Mouse (Mus musculus) MEL (cell line): ENCODE results near the gene Sema3b. TPM values are rescaled to one million over a fixed set of nuclear protein-coding genes. Genes with fewer than 3 reads are reported as not detected.
A peak's percentile ranks its signal among the peaks of the same experiment; 100 is the strongest.

Experiments
- DNase-seq: peaks from one replicate; pipeline ENCODE4 v3.0.0; 2011; ENCODE audit warnings: low read depth, low spot score
- H3K27ac ChIP-seq: 2 replicates; pipeline ENCODE4 v1.5.1; 2012; ENCODE audit warnings: low read depth, mild to moderate bottlenecking, control low read depth, low read length, moderate library complexity; ENCODE audit not compliant: control insufficient read depth
- H3K27me3 ChIP-seq, 2 experiments: fragments of 150-350 bp in 1 of 2; sonication (generic) in 1 of 2; 2 replicates each; pipeline ENCODE4 v1.6.1; 2012; ENCODE audit warnings: low read length in 2 of 2, mild to moderate bottlenecking in 2 of 2, improper control_type of control experiment in 1 of 2, moderate library complexity in 1 of 2; ENCODE audit not compliant: insufficient read depth in 2 of 2, control insufficient read depth in 1 of 2
- H3K36me3 ChIP-seq, 2 experiments: 2 replicates each; pipeline ENCODE4 v1.6.1; 2012 to 2014; ENCODE audit warnings: low read length in 2 of 2, improper control_type of control experiment in 1 of 2, inconsistent platforms in 1 of 2, mild to moderate bottlenecking in 1 of 2; ENCODE audit not compliant: insufficient read depth in 2 of 2, control insufficient read depth in 1 of 2
- H3K4me1 ChIP-seq, 2 experiments: fragments of 150-350 bp in 1 of 2; sonication (generic) in 1 of 2; 2 replicates each; pipeline ENCODE4 v1.6.1; 2012; ENCODE audit warnings: low read length in 2 of 2, improper control_type of control experiment in 1 of 2, mild to moderate bottlenecking in 1 of 2; ENCODE audit not compliant: insufficient read depth in 2 of 2, control insufficient read depth in 1 of 2
- H3K4me3 ChIP-seq, 2 experiments: fragments of 150-350 bp in 1 of 2; sonication (generic) in 1 of 2; 2 replicates each; pipeline ENCODE4 v1.5.1; 2012; ENCODE audit warnings: low read depth in 2 of 2, low read length in 2 of 2, mild to moderate bottlenecking in 2 of 2, moderate library complexity in 2 of 2, control low read depth in 1 of 2, improper control_type of control experiment in 1 of 2; ENCODE audit not compliant: control insufficient read depth in 1 of 2, insufficient read depth in 1 of 2
- H3K79me2 ChIP-seq: 2 replicates; pipeline ENCODE4 v1.6.1; 2012; ENCODE audit warnings: mild to moderate bottlenecking, low read length, moderate library complexity; ENCODE audit not compliant: control insufficient read depth, poor library complexity, insufficient read depth
- H3K9ac ChIP-seq: 2 replicates; pipeline ENCODE4 v1.6.1; 2012; ENCODE audit warnings: low read depth, mild to moderate bottlenecking, control low read depth, low read length, moderate library complexity; ENCODE audit not compliant: control insufficient read depth, poor library complexity, severe bottlenecking
- H3K9me3 ChIP-seq: fragments of 150-350 bp; sonication (generic); replicated peaks from 2 replicates; pipeline ENCODE4 v1.6.1; 2012; ENCODE audit warnings: mild to moderate bottlenecking, low read length, improper control_type of control experiment, moderate library complexity; ENCODE audit not compliant: insufficient read depth
- BHLHE40 ChIP-seq: IDR thresholded peaks from 2 replicates; pipeline ENCODE4 v1.6.1; 2012; ENCODE audit warnings: low read depth, mild to moderate bottlenecking, inconsistent platforms, low read length, improper control_type of control experiment, borderline replicate concordance
- CHD2 ChIP-seq: IDR thresholded peaks from 2 replicates; pipeline ENCODE4 v1.6.1; 2011; ENCODE audit warnings: low read length, improper control_type of control experiment
- CTCF ChIP-seq, 3 experiments: IDR thresholded peaks in 2 of 3; conservative IDR thresholded peaks in 1 of 3; 2 replicates each; pipeline ENCODE4 v1.5.1; 2011 to 2012; ENCODE audit warnings: low read length in 3 of 3, low read depth in 2 of 3, mild to moderate bottlenecking in 2 of 3, improper control_type of control experiment in 1 of 3, inconsistent platforms in 1 of 3, mixed read lengths in 1 of 3, moderate library complexity in 1 of 3; ENCODE audit not compliant: control insufficient read depth in 1 of 3, insufficient read depth in 1 of 3, poor library complexity in 1 of 3, severe bottlenecking in 1 of 3
- ELF1 ChIP-seq: IDR thresholded peaks from 2 replicates; pipeline ENCODE4 v1.6.1; 2014; ENCODE audit warnings: low read depth, mild to moderate bottlenecking, inconsistent platforms, low read length, improper control_type of control experiment, moderate library complexity
- ETS1 ChIP-seq: IDR thresholded peaks from 2 replicates; pipeline ENCODE4 v1.6.1; 2012; ENCODE audit warnings: low read depth, mild to moderate bottlenecking, inconsistent platforms, low read length, improper control_type of control experiment, moderate library complexity
- GATA1 ChIP-seq: IDR thresholded peaks from 2 replicates; pipeline ENCODE4 v1.6.1; 2011; ENCODE audit warnings: low read depth, low read length, improper control_type of control experiment
- MAZ ChIP-seq: IDR thresholded peaks from 2 replicates; pipeline ENCODE4 v1.6.1; 2012; ENCODE audit warnings: low read depth, mild to moderate bottlenecking, inconsistent platforms, low read length, improper control_type of control experiment
- MEF2A ChIP-seq: IDR thresholded peaks from 2 replicates; pipeline ENCODE4 v1.6.1; 2014; ENCODE audit warnings: low read depth, mild to moderate bottlenecking, inconsistent platforms, low read length, improper control_type of control experiment; ENCODE audit not compliant: poor library complexity, insufficient replicate concordance, severe bottlenecking; ENCODE audit errors: extremely low read depth
- MXI1 ChIP-seq: IDR thresholded peaks from 2 replicates; pipeline ENCODE4 v1.6.1; 2011; ENCODE audit warnings: mild to moderate bottlenecking, low read depth, low read length, improper control_type of control experiment
- MYC ChIP-seq: IDR thresholded peaks from 2 replicates; pipeline ENCODE4 v1.6.1; 2011; ENCODE audit warnings: low read depth, mild to moderate bottlenecking, low read length, improper control_type of control experiment, moderate library complexity
- RCOR1 ChIP-seq: IDR thresholded peaks from 2 replicates; pipeline ENCODE4 v1.6.1; 2012; ENCODE audit warnings: low read depth, mild to moderate bottlenecking, inconsistent platforms, low read length, improper control_type of control experiment
- SIN3A ChIP-seq: IDR thresholded peaks from 2 replicates; pipeline ENCODE4 v1.6.1; 2012; ENCODE audit warnings: low read length, improper control_type of control experiment, inconsistent platforms
- TAL1 ChIP-seq: IDR thresholded peaks from 2 replicates; pipeline ENCODE4 v1.6.1; 2012; ENCODE audit warnings: mild to moderate bottlenecking, inconsistent platforms, low read length, moderate library complexity, mixed read lengths
- TBP ChIP-seq: IDR thresholded peaks from 2 replicates; pipeline ENCODE4 v1.8.0; 2011; ENCODE audit warnings: low read depth, low read length, improper control_type of control experiment
- TCF12 ChIP-seq: IDR thresholded peaks from 2 replicates; pipeline ENCODE4 v1.6.1; 2014; ENCODE audit warnings: low read depth, mild to moderate bottlenecking, inconsistent platforms, low read length, improper control_type of control experiment, moderate library complexity
- ZC3H11A ChIP-seq: IDR thresholded peaks from 2 replicates; pipeline ENCODE4 v1.6.1; 2012; ENCODE audit warnings: low read depth, mild to moderate bottlenecking, inconsistent platforms, low read length, improper control_type of control experiment
- polyA plus RNA-seq, 2 experiments: library from polyadenylated mRNA; stranded (reverse) in 1 of 2; unstranded in 1 of 2; fragments of >175 nt in 1 of 2; fragments of >200 nt in 1 of 2; gene quantifications; 2 replicates each; pipeline versions ENCODE4 v1.2.1 to v1.2.4; 2012; ENCODE audit warnings: low replicate concordance in 2 of 2, low read depth in 1 of 2; ENCODE audit not compliant: insufficient read length in 2 of 2, insufficient read depth in 1 of 2, missing spikeins in 1 of 2
- total RNA-seq: library from RNA; depleted of rRNA; stranded (reverse); fragments of 300-350 nt; gene quantifications from 2 replicates; pipeline ENCODE4 v1.2.3, GENCODE M21; 2012

Sema3b gene
- total and polyA plus RNA-seq, 3 experiments: 0.04 to 0.21 TPM; not detected in 1

GRCm38 (mm10) chr9:107554319-107554825 lies 54.7 kb downstream of the Sema3b start (continued):
- TF ChIP-seq MEF2A (no peak), MAZ (no peak; the same call in 1 of the 2 replicates), ZC3H11A (no peak), CHD2 (no peak), ETS1 (peak; percentile 82), GATA1 (no peak), BHLHE40 (peak; percentile 28; the same call in 1 of the 2 replicates), SIN3A (peak; percentile 76), TBP (peak; percentile 67; the same call in 1 of the 2 replicates), CTCF (IDR thresholded peaks at IDR 0.05 in 2 of 3, conservative IDR thresholded peaks at IDR 0.05 in 1 of 3; ENCODE audit: control insufficient read depth in 1 of 3, insufficient read depth in 1 of 3, low read depth in 2 of 3, low read length in 3 of 3, poor library complexity in 1 of 3, severe bottlenecking in 1 of 3) (no peak), TCF12 (peak; percentile 68; the same call in 1 of the 2 replicates)

- Histone ChIP-seq H3K27ac (peak overlapping the region; percentile 66), H3K27me3 (no peaks in the 10 kb centered on the region), H3K4me1 (peaks cover 10 to 33% of the 10 kb centered on the region in 2 experiments), H3K79me2 (peaks cover 35% of the 10 kb centered on the region), H3K9ac (peak overlapping the region; percentile 85), H3K36me3 (peaks cover 3 to 29% of the 10 kb centered on the region in 2 experiments; a peak in 3 of 4 replicates), H3K4me3 (peak overlapping the region; percentile 65 to 82), H3K9me3 (no peaks in the 10 kb centered on the region)
- no peak for TF ChIP-seq MXI1
- TF ChIP-seq MYC: no peak; the same call in 1 of the 2 replicates
- TF ChIP-seq MAZ: 0 out of 2 replicates have a peak, but pooled peaks have one; percentile 8
- no peak for TF ChIP-seq ELF1
- peak; percentile 20; the same call in 1 of the 2 replicates for TF ChIP-seq RCOR1
- no peak for TF ChIP-seq TAL1
- DNase-seq: peak; percentile 68
Measured at GRCm38 (mm10) chr9:107553541-107554318, 55.3 kb downstream of the Sema3b start.
